Mouse (Mus musculus): ENCODE results near the gene Rhpn2. TPM values are rescaled to one million over a fixed set of nuclear protein-coding genes. Genes with fewer than 3 reads are reported as not detected.
A peak's percentile ranks its signal among the peaks of the same experiment; 100 is the strongest.

The Rhpn2 gene
- polyA plus RNA-seq, 1 experiment, result 2.2 TPM

DNA sequence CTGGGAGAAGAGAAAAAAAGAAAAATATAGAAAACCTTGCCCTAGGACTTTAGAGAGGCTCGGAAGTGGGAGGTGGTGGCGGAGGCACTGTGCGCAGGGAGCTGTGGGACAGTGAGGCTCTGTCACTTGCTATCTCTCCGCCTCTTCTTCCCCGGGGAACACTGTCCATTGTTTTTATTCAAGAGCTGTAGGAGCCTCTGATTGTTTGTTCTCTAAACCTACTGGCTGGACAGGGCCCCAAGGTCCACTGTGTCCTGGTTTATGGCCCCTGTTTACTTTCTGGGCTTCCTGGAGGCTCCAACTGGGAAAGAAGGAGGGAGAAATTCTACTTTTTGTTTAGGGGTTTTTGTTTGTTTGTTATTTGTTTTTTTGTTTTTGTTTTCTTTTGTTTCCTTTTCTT, 6.2 kb downstream of the Rhpn2 start:
- Histone ChIP-seq H3K36me3 (ENCODE audit: control insufficient read depth, insufficient read depth) (no peaks in the 10 kb centered on the region), H3ac (ENCODE audit: control insufficient read depth, insufficient read length, low read depth) (no peak overlapping the region), H3K79me2 (ENCODE audit: control insufficient read depth, insufficient read depth) (no peaks in the 10 kb centered on the region), H3K79me3 (ENCODE audit: low read depth) (no peaks in the 10 kb centered on the region), H3K27me3 (ENCODE audit: control insufficient read depth, insufficient read depth, insufficient read length) (no peaks in the 10 kb centered on the region), H3K4me3 (ENCODE audit: insufficient read depth, poor library complexity, severe bottlenecking) (no peak overlapping the region)
- TF ChIP-seq USF1 (IDR thresholded peaks at IDR 0.05; ENCODE audit: low read depth) (no peak), MYOG (IDR thresholded peaks at IDR 0.05; ENCODE audit: control insufficient read depth, extremely low read depth, insufficient read length) (no peak), MYOD1 (IDR thresholded peaks at IDR 0.05; ENCODE audit: control insufficient read depth, insufficient read length, low read depth) (no peak), MAX (IDR thresholded peaks at IDR 0.05) (no peak), CEBPB (IDR thresholded peaks at IDR 0.05; ENCODE audit: low read depth) (no peak), FOSL1 (IDR thresholded peaks at IDR 0.05; ENCODE audit: insufficient read depth, low read length, poor library complexity, severe bottlenecking) (no peak), CTCF (IDR thresholded peaks at IDR 0.05; ENCODE audit: control insufficient read depth, insufficient read depth, insufficient read length) (no peak)

DNA sequence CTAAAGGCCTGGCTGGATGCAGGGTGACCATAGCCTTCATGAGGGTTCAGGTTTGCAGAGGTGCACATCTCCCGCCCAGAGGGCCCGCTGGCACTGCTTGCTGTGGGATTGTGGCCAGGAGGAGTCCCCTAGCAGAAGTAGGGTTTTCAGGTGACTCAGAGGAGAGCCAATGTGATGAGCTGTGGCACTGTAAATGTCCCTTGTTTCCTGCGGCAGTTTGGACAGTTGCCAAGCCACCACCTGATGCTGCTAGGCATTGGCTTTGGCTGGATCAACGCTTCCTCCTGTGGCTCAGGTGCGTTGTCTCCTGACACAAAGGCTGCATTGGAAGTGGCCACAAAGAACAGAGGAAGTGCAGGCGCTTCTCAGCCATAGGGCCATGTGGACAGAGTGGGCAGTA, 7.3 kb downstream of the Rhpn2 start:
- TF ChIP-seq MYOD1 (IDR thresholded peaks at IDR 0.05; ENCODE audit: control insufficient read depth, insufficient read length, low read depth) (no peak), FOSL1 (IDR thresholded peaks at IDR 0.05; ENCODE audit: insufficient read depth, low read length, poor library complexity, severe bottlenecking) (no peak), MAX (IDR thresholded peaks at IDR 0.05) (no peak), CEBPB (IDR thresholded peaks at IDR 0.05; ENCODE audit: low read depth) (no peak), CTCF (IDR thresholded peaks at IDR 0.05; ENCODE audit: control insufficient read depth, insufficient read depth, insufficient read length) (no peak), USF1 (IDR thresholded peaks at IDR 0.05; ENCODE audit: low read depth) (no peak), MYOG (IDR thresholded peaks at IDR 0.05; ENCODE audit: control insufficient read depth, extremely low read depth, insufficient read length) (no peak)
- H3K36me3 ChIP-seq (ENCODE audit: control insufficient read depth, insufficient read depth), result no peaks in the 10 kb centered on the region
- no peaks in the 10 kb centered on the region for H3K79me2 ChIP-seq (ENCODE audit: control insufficient read depth, insufficient read depth)
- H3K79me3 ChIP-seq (ENCODE audit: low read depth), result no peaks in the 10 kb centered on the region
- no peaks in the 10 kb centered on the region for H3K27me3 ChIP-seq (ENCODE audit: control insufficient read depth, insufficient read depth, insufficient read length)
- no peak overlapping the region for H3ac ChIP-seq (ENCODE audit: control insufficient read depth, insufficient read length, low read depth)
- H3K4me3 ChIP-seq (ENCODE audit: insufficient read depth, poor library complexity, severe bottlenecking), result no peak overlapping the region

DNA sequence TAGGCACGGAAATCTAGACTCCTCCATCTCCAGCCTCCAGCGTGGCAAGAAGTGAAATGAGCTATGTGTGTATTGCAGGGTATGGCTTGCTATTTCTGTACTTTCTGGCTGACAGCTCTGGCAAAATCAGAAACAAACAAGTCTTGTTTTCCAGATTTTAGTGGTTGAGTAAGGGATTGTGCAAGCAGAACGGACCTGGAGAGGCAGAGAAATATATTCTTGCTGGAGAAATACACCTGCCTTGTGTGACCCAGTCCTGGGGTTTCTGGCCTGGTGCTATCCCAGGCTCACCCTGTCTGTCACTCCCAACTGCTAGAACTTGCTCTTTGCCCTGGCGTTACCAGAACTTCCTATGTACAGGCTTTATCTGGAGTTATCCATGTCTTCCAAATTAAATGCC, 8.5 kb downstream of the Rhpn2 start:
- Histone ChIP-seq H3K27me3 (ENCODE audit: control insufficient read depth, insufficient read depth, insufficient read length) (no peaks in the 10 kb centered on the region), H3K79me3 (ENCODE audit: low read depth) (no peaks in the 10 kb centered on the region), H3K4me3 (ENCODE audit: insufficient read depth, poor library complexity, severe bottlenecking) (no peak overlapping the region), H3K36me3 (ENCODE audit: control insufficient read depth, insufficient read depth) (no peaks in the 10 kb centered on the region), H3K79me2 (ENCODE audit: control insufficient read depth, insufficient read depth) (no peaks in the 10 kb centered on the region), H3ac (ENCODE audit: control insufficient read depth, insufficient read length, low read depth) (no peak overlapping the region)
- TF ChIP-seq MYOD1 (IDR thresholded peaks at IDR 0.05; ENCODE audit: control insufficient read depth, insufficient read length, low read depth) (no peak), FOSL1 (IDR thresholded peaks at IDR 0.05; ENCODE audit: insufficient read depth, low read length, poor library complexity, severe bottlenecking) (no peak), CEBPB (IDR thresholded peaks at IDR 0.05; ENCODE audit: low read depth) (no peak), MAX (IDR thresholded peaks at IDR 0.05) (no peak), CTCF (IDR thresholded peaks at IDR 0.05; ENCODE audit: control insufficient read depth, insufficient read depth, insufficient read length) (no peak), USF1 (IDR thresholded peaks at IDR 0.05; ENCODE audit: low read depth) (no peak), MYOG (IDR thresholded peaks at IDR 0.05; ENCODE audit: control insufficient read depth, extremely low read depth, insufficient read length) (no peak)

DNA sequence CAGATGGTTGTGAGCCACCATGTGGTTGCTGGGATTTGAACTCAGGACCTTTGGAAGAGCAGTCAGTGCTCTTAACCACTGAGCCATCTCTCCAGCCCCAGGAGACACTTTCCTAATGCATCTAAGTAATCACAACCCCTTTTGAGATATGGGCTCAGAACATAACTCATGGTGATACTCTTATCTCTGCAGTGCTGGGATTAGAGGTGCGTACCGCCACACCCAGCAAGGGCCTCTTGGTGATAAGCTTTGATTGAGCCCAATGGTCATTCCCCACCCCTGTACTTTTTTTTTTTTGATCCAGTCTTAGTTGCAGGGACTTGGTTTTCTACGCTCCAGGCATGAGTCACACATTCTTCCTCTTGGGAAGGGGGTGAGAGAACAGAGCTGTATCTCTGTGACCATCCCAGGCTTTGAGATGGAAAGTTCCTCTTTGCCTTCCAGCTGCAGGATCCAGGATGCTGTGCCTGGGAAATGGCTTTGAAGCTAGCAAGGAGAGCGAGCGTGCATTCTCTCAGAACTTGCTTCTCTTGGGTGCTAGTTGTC, 10.9 kb downstream of the Rhpn2 start:
- H3K4me3 ChIP-seq (ENCODE audit: insufficient read depth, poor library complexity, severe bottlenecking), result no peak overlapping the region
- no peaks in the 10 kb centered on the region for H3K36me3 ChIP-seq (ENCODE audit: control insufficient read depth, insufficient read depth)
- TF ChIP-seq CEBPB (IDR thresholded peaks at IDR 0.05; ENCODE audit: low read depth), result no peak
- no peak for TF ChIP-seq CTCF (IDR thresholded peaks at IDR 0.05; ENCODE audit: control insufficient read depth, insufficient read depth, insufficient read length)
- no peak for TF ChIP-seq FOSL1 (IDR thresholded peaks at IDR 0.05; ENCODE audit: insufficient read depth, low read length, poor library complexity, severe bottlenecking)
- H3K79me3 ChIP-seq (ENCODE audit: low read depth), result no peaks in the 10 kb centered on the region
- H3K27me3 ChIP-seq (ENCODE audit: control insufficient read depth, insufficient read depth, insufficient read length), result no peaks in the 10 kb centered on the region
- no peak overlapping the region for H3ac ChIP-seq (ENCODE audit: control insufficient read depth, insufficient read length, low read depth)
- H3K79me2 ChIP-seq (ENCODE audit: control insufficient read depth, insufficient read depth), result no peaks in the 10 kb centered on the region

DNA sequence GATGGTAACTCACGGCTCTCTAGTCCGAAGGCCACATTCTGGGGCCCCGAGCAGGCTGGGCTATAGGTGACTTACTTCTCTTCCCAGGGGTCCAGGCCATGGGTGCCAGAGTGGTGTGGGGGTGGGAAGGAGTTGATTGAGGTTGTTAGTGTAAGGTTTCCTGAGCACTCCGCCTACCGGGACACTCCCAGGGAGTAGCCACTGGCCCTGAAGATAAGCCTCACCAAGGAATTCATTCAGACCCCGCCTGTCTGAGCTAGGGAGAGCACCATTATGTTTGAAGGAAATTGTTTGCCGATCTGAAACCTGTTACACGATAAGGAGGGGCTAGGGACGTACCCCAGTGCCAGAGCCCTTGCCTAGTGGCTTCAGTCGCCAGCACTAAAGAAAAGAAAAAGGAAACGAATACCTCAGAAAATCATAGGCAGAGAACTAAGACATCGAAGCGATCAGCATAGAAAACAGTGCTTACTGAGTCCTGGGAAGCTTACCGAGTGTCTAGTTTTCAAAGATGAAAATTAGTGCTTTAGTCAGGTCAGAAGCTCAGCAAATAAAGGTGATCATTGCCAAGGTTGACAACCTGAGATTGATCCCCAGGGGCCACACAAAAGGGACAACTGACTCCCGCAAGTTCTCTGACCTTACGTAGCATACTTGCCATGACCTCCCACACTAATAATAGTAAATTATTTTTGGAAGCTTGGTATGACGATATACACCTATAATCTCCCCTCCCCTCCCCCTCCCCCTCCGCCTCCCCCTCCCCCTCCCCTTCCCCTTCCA, 14.1 kb downstream of the Rhpn2 start:
- no peaks in the 10 kb centered on the region for H3K79me3 ChIP-seq (ENCODE audit: low read depth)
- no peaks in the 10 kb centered on the region for H3K79me2 ChIP-seq (ENCODE audit: control insufficient read depth, insufficient read depth)
- H3K27me3 ChIP-seq (ENCODE audit: control insufficient read depth, insufficient read depth, insufficient read length), result no peaks in the 10 kb centered on the region
- TF ChIP-seq MAX (IDR thresholded peaks at IDR 0.05) (no peak), CEBPB (IDR thresholded peaks at IDR 0.05; ENCODE audit: low read depth) (no peak)
- H3K4me3 ChIP-seq (ENCODE audit: insufficient read depth, poor library complexity, severe bottlenecking), result no peak overlapping the region
- no peak overlapping the region for H3ac ChIP-seq (ENCODE audit: control insufficient read depth, insufficient read length, low read depth)
- H3K36me3 ChIP-seq (ENCODE audit: control insufficient read depth, insufficient read depth), result no peaks in the 10 kb centered on the region

DNA sequence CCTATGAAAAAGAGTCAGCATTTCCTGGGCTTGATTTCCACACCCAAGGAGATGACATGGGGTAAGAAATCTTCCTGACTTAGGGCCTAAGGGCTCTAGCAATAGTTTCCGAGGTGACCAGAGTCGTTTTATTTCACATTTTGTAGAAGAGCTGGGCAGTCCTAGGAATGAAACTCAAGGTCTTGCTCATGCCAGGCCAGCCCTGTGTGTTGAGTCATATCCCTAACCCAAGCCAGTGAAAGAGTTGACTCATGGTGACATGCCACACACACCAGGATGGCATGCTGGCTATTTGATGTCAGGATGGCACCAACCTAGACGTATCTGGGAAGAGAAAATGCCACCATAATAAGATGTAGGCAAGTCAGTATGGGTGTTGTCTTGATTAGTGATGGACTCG, 15.1 kb downstream of the Rhpn2 start:
- TF ChIP-seq MAX (IDR thresholded peaks at IDR 0.05) (peak; percentile 74), FOSL1 (IDR thresholded peaks at IDR 0.05; ENCODE audit: insufficient read depth, low read length, poor library complexity, severe bottlenecking) (peak; percentile 73), MYOG (IDR thresholded peaks at IDR 0.05; ENCODE audit: control insufficient read depth, extremely low read depth, insufficient read length) (no peak), CEBPB (IDR thresholded peaks at IDR 0.05; ENCODE audit: low read depth) (peak; percentile 16), CTCF (IDR thresholded peaks at IDR 0.05; ENCODE audit: control insufficient read depth, insufficient read depth, insufficient read length) (no peak), MYOD1 (IDR thresholded peaks at IDR 0.05; ENCODE audit: control insufficient read depth, insufficient read length, low read depth) (peak; percentile 26), USF1 (IDR thresholded peaks at IDR 0.05; ENCODE audit: low read depth) (no peak)
- H3K79me2 ChIP-seq (ENCODE audit: control insufficient read depth, insufficient read depth), result no peaks in the 10 kb centered on the region
- no peak overlapping the region for H3K4me3 ChIP-seq (ENCODE audit: insufficient read depth, poor library complexity, severe bottlenecking)
- no peaks in the 10 kb centered on the region for H3K79me3 ChIP-seq (ENCODE audit: low read depth)
- no peaks in the 10 kb centered on the region for H3K36me3 ChIP-seq (ENCODE audit: control insufficient read depth, insufficient read depth)
- H3K27me3 ChIP-seq (ENCODE audit: control insufficient read depth, insufficient read depth, insufficient read length), result no peaks in the 10 kb centered on the region
- H3ac ChIP-seq (ENCODE audit: control insufficient read depth, insufficient read length, low read depth), result no peak overlapping the region
